Mouse (Mus musculus) embryonic facial prominence, embryonic 12.5 days (tissue): ENCODE results near the gene Thoc6. TPM values are rescaled to one million over a fixed set of nuclear protein-coding genes. Genes with fewer than 3 reads are reported as not detected.
A peak's percentile ranks its signal among the peaks of the same experiment; 100 is the strongest.

Source experiments
- ATAC-seq: fragments of 200-750 bp; cut with Nextera tagmentation; 2 replicates; pipeline ENCODE4 v1.8.0; 2017; ENCODE audit not compliant: insufficient number of reproducible peaks, insufficient read depth, low FRiP score, low TSS enrichment
- H3K27ac ChIP-seq: fragments of 300-500 bp; sonication (generic); 2 replicates; pipeline ENCODE4 v1.5.1; 2016; ENCODE audit warnings: mild to moderate bottlenecking
- H3K27me3 ChIP-seq: fragments of 300-500 bp; sonication (generic); 2 replicates; pipeline ENCODE4 v1.6.1; 2016; ENCODE audit warnings: mild to moderate bottlenecking, moderate library complexity
- H3K36me3 ChIP-seq: fragments of 300-500 bp; sonication (generic); 2 replicates; pipeline ENCODE4 v1.6.1; 2016; ENCODE audit warnings: mild to moderate bottlenecking
- H3K4me1 ChIP-seq: fragments of 300-500 bp; sonication (generic); 2 replicates; pipeline ENCODE4 v1.6.1; 2016
- H3K4me2 ChIP-seq: fragments of 300-500 bp; sonication (generic); replicated peaks from 2 replicates; pipeline ENCODE4 v1.6.1; 2016; ENCODE audit warnings: mild to moderate bottlenecking, moderate library complexity
- H3K4me3 ChIP-seq: fragments of 300-500 bp; sonication (generic); 2 replicates; pipeline ENCODE4 v1.5.1; 2016; ENCODE audit warnings: mild to moderate bottlenecking
- H3K9ac ChIP-seq: fragments of 300-500 bp; sonication (generic); 2 replicates; pipeline ENCODE4 v1.6.1; 2016; ENCODE audit warnings: mild to moderate bottlenecking, moderate library complexity
- H3K9me3 ChIP-seq: fragments of 300-500 bp; sonication (generic); 2 replicates; pipeline ENCODE4 v1.6.1; 2016; ENCODE audit warnings: mild to moderate bottlenecking, moderate library complexity
- WGBS: fragments of 180-500 bp; shearing (Covaris S2); methylation state at CpG from one replicate; pipeline ENCODE4 v1.1.7; 2016; 5-methylcytosine and 5-hydroxymethylcytosine counted together
- polyA plus RNA-seq: library from polyadenylated mRNA; unstranded; fragments of >200 nt; fragmentation: Nextera tagmentation; extraction: Ambion mirVana; gene quantifications from 2 replicates; pipeline ENCODE4 v1.2.1, GENCODE M21; 2016

The Thoc6 gene
- polyA plus RNA-seq, 1 experiment from 2014 or later = 49.6 TPM

- Histone ChIP-seq H3K4me2 (no peak overlapping the region), H3K9ac (no peak overlapping the region), H3K27ac (no peak overlapping the region), H3K36me3 (no peaks in the 10 kb centered on the region), H3K9me3 (no peaks in the 10 kb centered on the region), H3K4me3 (no peak overlapping the region), H3K27me3 (peaks cover 33% of the 10 kb centered on the region), H3K4me1 (peaks cover 14% of the 10 kb centered on the region)
- ATAC-seq = 0 out of 2 replicates have a peak, but pooled peaks have one; percentile 24
- 4% methylated on average over 3 of the region's 3 CpGs for WGBS
Measured at GRCm38 (mm10) chr17:23695801-23696200, 22.1 kb upstream of the Thoc6 start.

GRCm38 (mm10) chr17:23694491-23694890 lies 20.8 kb upstream of the Thoc6 start:
- no peaks in the 10 kb centered on the region for H3K9me3 ChIP-seq
- no peak overlapping the region for H3K27ac ChIP-seq
- ATAC-seq = no peak
- peaks cover 10% of the 10 kb centered on the region for H3K4me1 ChIP-seq
- H3K27me3 ChIP-seq = peaks cover 21% of the 10 kb centered on the region
- H3K36me3 ChIP-seq = no peaks in the 10 kb centered on the region
- H3K4me3 ChIP-seq = no peak overlapping the region
- no peak overlapping the region for H3K4me2 ChIP-seq
- H3K9ac ChIP-seq = no peak overlapping the region
- 55% methylated on average over 1 of the region's 1 CpGs for WGBS

DNA sequence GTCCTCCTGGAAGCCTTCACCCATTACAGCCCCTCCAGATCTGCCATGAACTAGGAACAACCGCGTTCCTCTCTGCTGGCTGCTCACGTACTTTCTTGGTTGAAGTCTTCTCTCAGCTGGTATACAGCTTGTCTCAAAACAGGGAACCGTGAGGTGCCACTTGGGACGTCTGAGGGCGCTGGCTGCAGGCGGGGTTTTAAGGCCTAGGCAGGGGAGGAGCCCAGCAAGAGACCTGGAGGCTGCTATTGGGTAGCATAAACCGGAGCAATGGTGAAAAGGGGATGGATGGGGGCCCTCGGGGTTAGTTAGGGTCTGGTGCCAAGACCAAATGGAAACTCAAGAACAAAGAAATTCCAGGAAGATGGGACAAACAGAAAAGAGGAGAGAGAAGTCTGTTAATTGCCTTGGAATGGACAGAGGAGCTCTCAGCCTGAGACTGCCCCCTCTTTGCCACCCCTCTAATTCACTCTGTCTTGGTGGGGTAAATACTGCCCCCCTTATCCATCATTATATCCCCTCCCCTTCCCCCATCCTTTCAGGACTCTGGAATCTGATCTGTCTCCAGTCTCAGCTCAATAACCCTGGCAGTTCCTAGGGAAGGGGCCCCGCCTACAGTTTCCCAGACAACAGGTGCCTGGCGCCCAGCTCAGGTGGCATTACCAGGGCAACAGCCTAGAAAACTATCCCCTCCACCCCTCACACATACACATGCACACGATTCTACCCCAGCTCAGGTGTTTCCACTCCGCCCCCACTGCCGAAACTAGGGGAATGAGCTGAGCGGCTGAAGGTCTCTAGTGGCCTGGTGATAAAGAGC lies 10.4 kb upstream of the Thoc6 start, which contains the start of gene Cldn9:
Gene Cldn9 (minus strand): TSS at position 171 of the 817 bp plus-strand sequence.
- peaks cover 14% of the 10 kb centered on the region for H3K4me1 ChIP-seq
- H3K9me3 ChIP-seq = no peaks in the 10 kb centered on the region
- 0 out of 2 replicates have a peak within 1 kb of the TSS, but pooled peaks have one; percentile 22 for H3K9ac ChIP-seq
- ATAC-seq = peak; percentile 87
- H3K36me3 ChIP-seq = no peaks in the 10 kb centered on the region
- peak within 1 kb of the TSS; percentile 24 for H3K4me3 ChIP-seq
- peak within 1 kb of the TSS; percentile 29 for H3K4me2 ChIP-seq
- 7% methylated on average over 15 of the region's 15 CpGs for WGBS
- H3K27me3 ChIP-seq = peaks cover 55% of the 10 kb centered on the region
- H3K27ac ChIP-seq = peak within 1 kb of the TSS; percentile 1; the same call in 1 of the 2 replicates

DNA sequence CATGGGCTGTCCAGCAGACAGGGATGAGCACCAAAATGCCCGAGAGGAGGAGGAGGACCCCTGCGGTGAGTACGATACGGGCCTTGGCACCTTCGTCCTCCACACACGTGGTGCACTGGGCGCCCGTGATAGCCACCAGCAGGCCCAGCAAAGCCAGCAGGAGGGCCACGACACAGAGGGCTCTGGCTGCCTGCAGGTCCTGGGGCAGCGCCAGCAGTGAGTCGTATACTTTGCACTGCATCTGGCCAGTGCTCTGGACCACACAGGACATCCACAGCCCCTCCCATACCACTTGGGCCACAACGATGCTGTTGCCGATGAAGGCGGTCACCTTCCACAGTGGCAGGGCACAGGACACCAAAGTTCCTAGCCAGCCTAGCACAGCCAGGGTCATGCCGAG lies 9.5 kb upstream of the Thoc6 start:
- Histone ChIP-seq H3K4me3 (peak overlapping the region; percentile 24), H3K9ac (0 out of 2 replicates have a peak overlapping the region, but pooled peaks have one; percentile 22), H3K27me3 (peaks cover 63% of the 10 kb centered on the region), H3K36me3 (no peaks in the 10 kb centered on the region), H3K4me1 (peaks cover 14% of the 10 kb centered on the region), H3K9me3 (no peaks in the 10 kb centered on the region), H3K4me2 (peak overlapping the region; percentile 29), H3K27ac (peak overlapping the region; percentile 1; the same call in 1 of the 2 replicates)
- no peak for ATAC-seq
- 25% methylated on average over 15 of the region's 15 CpGs for WGBS

DNA sequence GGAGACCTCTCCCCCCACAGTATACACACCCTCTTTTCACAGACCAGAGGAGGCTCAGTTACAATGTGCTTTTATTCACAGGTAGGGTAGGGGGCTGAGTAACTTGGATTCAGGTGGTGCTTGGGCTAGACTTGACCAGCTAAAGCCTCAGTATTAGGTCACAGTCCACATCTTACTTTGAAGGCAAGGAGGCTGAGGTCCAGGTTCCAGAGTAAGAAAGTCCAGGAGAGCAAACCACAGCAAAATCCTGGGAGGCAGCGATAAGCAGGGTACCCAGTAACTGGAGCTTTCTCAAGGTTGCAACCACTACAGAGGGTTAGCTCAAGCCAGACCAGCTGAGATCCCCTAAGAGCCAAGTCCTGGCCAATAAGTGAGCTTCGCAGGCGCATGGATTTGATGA lies 8.8 kb upstream of the Thoc6 start:
- Histone ChIP-seq H3K27ac (no peak overlapping the region), H3K27me3 (peaks cover 64% of the 10 kb centered on the region), H3K9ac (0 out of 2 replicates have a peak overlapping the region, but pooled peaks have one; percentile 22), H3K4me2 (peak overlapping the region; percentile 29), H3K4me1 (peaks cover 14% of the 10 kb centered on the region), H3K36me3 (no peaks in the 10 kb centered on the region), H3K9me3 (no peaks in the 10 kb centered on the region), H3K4me3 (peak overlapping the region; percentile 24)
- ATAC-seq = no peak
- 67% methylated on average over 3 of the region's 3 CpGs for WGBS

- H3K36me3 ChIP-seq = no peaks in the 10 kb centered on the region
- peak overlapping the region; percentile 29 for H3K4me2 ChIP-seq
- H3K27ac ChIP-seq = no peak overlapping the region
- no peaks in the 10 kb centered on the region for H3K9me3 ChIP-seq
- no peak for ATAC-seq
- peaks cover 64% of the 10 kb centered on the region for H3K27me3 ChIP-seq
- peak overlapping the region; percentile 24; the same call in 1 of the 2 replicates for H3K4me3 ChIP-seq
- H3K4me1 ChIP-seq = peaks cover 14% of the 10 kb centered on the region
- H3K9ac ChIP-seq = no peak overlapping the region
- 51% methylated on average over 4 of the region's 4 CpGs for WGBS
Measured at GRCm38 (mm10) chr17:23682092-23682491, 8.4 kb upstream of the Thoc6 start.

- Histone ChIP-seq H3K9ac (no peak overlapping the region), H3K4me1 (peaks cover 21% of the 10 kb centered on the region), H3K4me2 (peak overlapping the region; percentile 29), H3K9me3 (no peaks in the 10 kb centered on the region), H3K27ac (no peak overlapping the region), H3K27me3 (peaks cover 70% of the 10 kb centered on the region), H3K36me3 (no peaks in the 10 kb centered on the region), H3K4me3 (no peak overlapping the region; the same call in 1 of the 2 replicates)
- 67% methylated on average over 10 of the region's 10 CpGs for WGBS
- ATAC-seq = no peak
Measured at GRCm38 (mm10) chr17:23681086-23681485, 7.4 kb upstream of the Thoc6 start.

GRCm38 (mm10) chr17:23680336-23680735 lies 6.7 kb upstream of the Thoc6 start:
- H3K27me3 ChIP-seq = peaks cover 78% of the 10 kb centered on the region
- H3K27ac ChIP-seq = no peak overlapping the region
- peak overlapping the region; percentile 27 for H3K4me3 ChIP-seq
- no peak overlapping the region for H3K9ac ChIP-seq
- H3K4me2 ChIP-seq = peak overlapping the region; percentile 29
- H3K9me3 ChIP-seq = no peaks in the 10 kb centered on the region
- 70% methylated on average over 9 of the region's 9 CpGs for WGBS
- no peak for ATAC-seq
- H3K4me1 ChIP-seq = peaks cover 29% of the 10 kb centered on the region
- H3K36me3 ChIP-seq = no peaks in the 10 kb centered on the region

DNA sequence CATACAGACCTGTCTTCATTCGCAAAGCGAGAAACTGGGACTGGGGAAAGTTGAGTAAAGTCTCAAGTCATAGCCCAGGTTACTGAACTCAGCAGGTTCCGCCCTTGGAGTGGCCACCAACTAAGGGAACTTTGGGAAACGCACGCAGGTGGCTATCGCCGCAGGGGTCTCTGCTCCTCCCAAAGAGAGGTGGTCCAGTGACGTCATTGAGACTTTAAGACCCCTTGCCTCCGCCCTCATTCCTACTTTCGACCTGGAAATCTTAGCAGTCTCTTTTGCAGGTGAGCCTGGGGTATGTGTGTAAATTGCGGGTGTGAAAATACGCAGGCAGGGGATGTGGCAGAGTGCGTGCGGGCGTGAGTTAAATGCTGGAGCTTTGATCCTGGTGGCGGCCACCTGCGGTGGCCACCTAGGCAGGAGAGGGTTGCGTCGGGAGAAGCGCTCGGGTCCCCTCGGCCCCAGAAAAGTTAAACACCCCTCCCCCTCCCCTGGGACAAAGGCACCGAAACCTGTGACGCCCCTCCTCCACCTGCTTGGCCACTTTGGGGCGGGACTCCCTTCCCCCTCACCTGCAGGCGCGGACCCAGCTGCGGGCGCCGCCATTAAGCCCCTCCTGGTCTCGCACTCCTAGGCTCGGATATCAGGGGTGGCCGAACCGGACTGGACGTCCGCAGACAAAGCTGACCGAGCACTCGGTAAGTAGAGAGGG lies 5.6 kb upstream of the Thoc6 start, which contains the start of gene Cldn6:
Gene Cldn6 (plus strand): TSS at position 123 of the 709 bp plus-strand sequence.
- WGBS = 2% methylated on average over 38 of the region's 38 CpGs
- no peak for ATAC-seq
- Histone ChIP-seq H3K4me1 (peaks cover 34% of the 10 kb centered on the region), H3K4me3 (peak within 1 kb of the TSS; percentile 27), H3K27me3 (peaks cover 84% of the 10 kb centered on the region), H3K4me2 (peak within 1 kb of the TSS; percentile 29), H3K36me3 (no peaks in the 10 kb centered on the region), H3K9me3 (no peaks in the 10 kb centered on the region), H3K9ac (no peak within 1 kb of the TSS; the same call in 1 of the 2 replicates), H3K27ac (no peak within 1 kb of the TSS)

- H3K27ac ChIP-seq = no peak within 1 kb of the TSS
- WGBS = under 1% methylated on average over 34 of the region's 34 CpGs
- 0 out of 2 replicates have a peak, but pooled peaks have one; percentile 2 for ATAC-seq
- H3K27me3 ChIP-seq = peaks cover 64% of the 10 kb centered on the region
- no peaks in the 10 kb centered on the region for H3K9me3 ChIP-seq
- peak within 1 kb of the TSS; percentile 98 for H3K4me2 ChIP-seq
- peaks cover 33% of the 10 kb centered on the region for H3K4me1 ChIP-seq
- H3K4me3 ChIP-seq = peak within 1 kb of the TSS; percentile 49
- H3K9ac ChIP-seq = peak within 1 kb of the TSS; percentile 38
- no peaks in the 10 kb centered on the region for H3K36me3 ChIP-seq
Measured at GRCm38 (mm10) chr17:23677236-23677679, 3.6 kb upstream of the Thoc6 start, which contains the start of gene Tnfrsf12a. Gene Tnfrsf12a (minus strand): TSS chr17:23677468.

DNA sequence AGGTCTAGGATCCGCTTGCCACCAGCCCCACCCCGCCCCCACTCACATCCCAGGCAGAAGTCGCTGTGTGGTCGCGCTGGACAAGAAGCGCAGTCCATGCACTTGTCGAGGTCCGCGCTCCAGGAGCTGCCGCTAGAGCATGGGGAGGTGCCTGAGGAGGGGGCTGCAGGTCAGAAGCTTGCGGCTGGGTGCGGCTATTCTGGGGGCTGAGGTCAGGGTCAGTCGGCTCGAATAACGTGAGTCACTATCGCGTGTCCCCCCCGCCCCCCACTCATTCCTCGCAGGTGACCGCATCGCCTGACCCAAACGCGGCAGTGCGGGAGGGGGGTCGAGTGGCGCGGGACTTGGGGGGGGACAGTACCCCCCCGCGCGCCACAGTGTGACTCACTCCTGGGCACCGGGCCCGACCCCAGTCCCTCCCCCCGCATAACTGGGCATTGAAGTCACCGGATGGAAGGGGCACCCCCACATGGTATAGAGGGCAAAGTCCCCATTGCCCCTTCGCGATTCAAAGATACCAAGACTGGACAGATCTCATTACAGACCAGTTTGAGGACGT lies 2.9 kb upstream of the Thoc6 start:
- Histone ChIP-seq H3K4me1 (peaks cover 33% of the 10 kb centered on the region), H3K9ac (peak overlapping the region; percentile 38), H3K27ac (no peak overlapping the region), H3K4me2 (peak overlapping the region; percentile 98), H3K4me3 (peak overlapping the region; percentile 49), H3K9me3 (no peaks in the 10 kb centered on the region), H3K27me3 (peaks cover 57% of the 10 kb centered on the region), H3K36me3 (no peaks in the 10 kb centered on the region)
- WGBS = under 1% methylated on average over 37 of the region's 37 CpGs
- ATAC-seq = no peak
